Mouse (Mus musculus): Measurements from ENCODE around the gene Prps1l1. TPM values are rescaled to one million over a fixed set of nuclear protein-coding genes. Genes with fewer than 3 reads are reported as not detected.

The Prps1l1 gene
- polyA plus RNA-seq, 1 experiment = 121 TPM

DNA sequence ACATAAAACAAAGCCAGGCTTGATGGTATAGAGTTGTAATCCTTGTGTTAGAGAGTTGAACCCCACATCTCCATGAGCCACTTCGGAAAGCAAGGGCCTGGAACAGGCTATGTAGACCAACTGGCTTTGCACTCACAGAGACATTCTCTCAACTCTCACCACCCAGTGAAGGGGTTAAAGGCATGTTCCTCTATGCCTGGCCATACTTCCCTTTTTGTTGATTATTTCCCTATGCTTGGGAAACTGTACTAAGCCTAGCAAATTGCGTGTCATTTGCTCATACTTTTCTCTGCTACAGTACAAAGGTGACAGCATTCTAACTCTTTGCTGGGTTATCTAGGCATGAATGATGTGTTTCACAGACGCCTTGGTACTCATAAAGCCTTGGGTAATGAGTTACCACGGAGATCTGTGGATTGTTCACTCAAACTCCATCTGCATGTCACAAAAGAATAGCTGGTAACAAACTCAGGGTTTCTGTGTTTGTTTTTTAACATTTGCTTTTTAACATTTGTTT lies 41.4 kb downstream of the Prps1l1 start:
- no peak for TF ChIP-seq CTCF (IDR thresholded peaks at IDR 0.05; ENCODE audit: control insufficient read depth, insufficient read depth, insufficient replicate concordance, low read depth, low read length)
- no peak for TF ChIP-seq POLR2A (IDR thresholded peaks at IDR 0.05; ENCODE audit: control insufficient read depth, low read depth, low read length)
- Histone ChIP-seq H3K27ac (ENCODE audit: control insufficient read depth, insufficient read depth, low read depth, low read length) (no peak overlapping the region), H3K27me3 (ENCODE audit: control insufficient read depth, insufficient read depth, low read length) (no peaks in the 10 kb centered on the region)

DNA sequence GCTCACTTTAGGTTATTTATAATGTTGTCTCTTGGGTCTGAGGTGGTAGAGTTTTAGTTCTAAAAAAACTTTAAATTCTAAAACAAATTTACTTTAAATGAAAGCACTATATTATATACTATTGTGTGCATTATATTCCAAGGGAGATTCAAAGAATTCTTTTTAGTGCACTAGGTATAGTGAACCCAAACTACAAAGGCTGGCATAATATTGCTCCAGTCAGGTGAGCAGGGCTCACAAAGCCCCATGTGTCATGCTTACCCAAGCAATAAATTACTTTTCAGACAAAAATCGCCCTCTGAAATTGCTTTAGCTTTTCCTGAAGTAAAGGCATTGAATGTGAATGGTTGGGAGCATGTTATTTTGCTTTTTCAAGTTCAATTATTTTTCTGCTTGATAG lies 43.0 kb downstream of the Prps1l1 start:
- no peaks in the 10 kb centered on the region for H3K27me3 ChIP-seq (ENCODE audit: control insufficient read depth, insufficient read depth, low read length)
- H3K27ac ChIP-seq (ENCODE audit: control insufficient read depth, insufficient read depth, low read depth, low read length) = no peak overlapping the region
- no peaks in the 10 kb centered on the region for H3K4me1 ChIP-seq (ENCODE audit: control insufficient read depth, insufficient read depth, low read length)
- H3K36me3 ChIP-seq (ENCODE audit: control insufficient read depth, insufficient read depth, low read length) = no peaks in the 10 kb centered on the region
- no peak overlapping the region for H3K4me3 ChIP-seq (ENCODE audit: control insufficient read depth, low read depth, low read length)
- no peak for TF ChIP-seq CTCF (IDR thresholded peaks at IDR 0.05; ENCODE audit: control insufficient read depth, insufficient read depth, insufficient replicate concordance, low read depth, low read length)

More for the DNA sequence above, 41.4 kb downstream of the Prps1l1 start:
- Histone ChIP-seq H3K4me1 (ENCODE audit: control insufficient read depth, insufficient read depth, low read length) (no peaks in the 10 kb centered on the region), H3K36me3 (ENCODE audit: control insufficient read depth, insufficient read depth, low read length) (no peaks in the 10 kb centered on the region), H3K4me3 (ENCODE audit: control insufficient read depth, low read depth, low read length) (no peak overlapping the region)

Other genes starting within 250 kb of the Prps1l1 start
- gene Hdac9, start 67.7 kb upstream of the Prps1l1 start, polyA plus RNA-seq (2012; rRNA removed) = 2.9 TPM in 2 replicates
- gene Snx13, start 62.4 kb downstream of the Prps1l1 start, polyA plus RNA-seq (2012; rRNA removed) = 9.0 and 12.0 TPM in 2 replicates

All from testis, adult 2 months (tissue).